Mouse (Mus musculus): ENCODE data around the gene Pappa. TPM values are rescaled to one million over a fixed set of nuclear protein-coding genes. Genes with fewer than 3 reads are reported as not detected.

Gene Pappa
- polyA plus RNA-seq (2012; rRNA removed): 0.49 and 0.67 TPM in 2 replicates

GRCm38 (mm10) chr4:65123741-65124224 is at the start of gene Pappa:
TSS of gene Pappa (plus strand) at chr4:65124174.

Measured in colon, adult 2 months (tissue).